Mouse (Mus musculus) neural tube, embryonic 13.5 days (tissue): ENCODE measurements around the gene Camk2d. TPM values are rescaled to one million over a fixed set of nuclear protein-coding genes. Genes with fewer than 3 reads are reported as not detected.
A peak's percentile ranks its signal among the peaks of the same experiment; 100 is the strongest.

Experiments
- ATAC-seq: fragments of 200-750 bp; cut with Nextera tagmentation; 2 replicates; pipeline ENCODE4 v1.8.0; 2017; ENCODE audit warnings: low read depth, mild to moderate bottlenecking, moderate TSS enrichment, moderate library complexity
- H3K27ac ChIP-seq: fragments of 300-500 bp; sonication (generic); replicated peaks from 2 replicates; pipeline ENCODE4 v1.5.1; 2015; ENCODE audit warnings: moderate library complexity, mild to moderate bottlenecking, inconsistent platforms
- H3K27me3 ChIP-seq: fragments of 300-500 bp; sonication (generic); 2 replicates; pipeline ENCODE4 v1.6.1; 2015; ENCODE audit warnings: mild to moderate bottlenecking, inconsistent platforms
- H3K36me3 ChIP-seq: fragments of 300-500 bp; sonication (generic); 2 replicates; pipeline ENCODE4 v1.6.1; 2015; ENCODE audit warnings: mild to moderate bottlenecking, inconsistent platforms
- H3K4me1 ChIP-seq: fragments of 300-500 bp; sonication (generic); replicated peaks from 2 replicates; pipeline ENCODE4 v1.6.1; 2015; ENCODE audit warnings: inconsistent platforms
- H3K4me2 ChIP-seq: fragments of 300-500 bp; sonication (generic); 2 replicates; pipeline ENCODE4 v1.6.1; 2015; ENCODE audit warnings: inconsistent platforms, mild to moderate bottlenecking, moderate library complexity
- H3K4me3 ChIP-seq: fragments of 300-500 bp; sonication (generic); 2 replicates; pipeline ENCODE4 v1.5.1; 2015; ENCODE audit warnings: mild to moderate bottlenecking, inconsistent platforms
- H3K9ac ChIP-seq: fragments of 300-500 bp; sonication (generic); 2 replicates; pipeline ENCODE4 v1.6.1; 2015; ENCODE audit warnings: moderate library complexity, mild to moderate bottlenecking, inconsistent platforms
- H3K9me3 ChIP-seq: fragments of 300-500 bp; sonication (generic); 2 replicates; pipeline ENCODE4 v1.6.1; 2016; ENCODE audit warnings: inconsistent platforms
- WGBS: fragments of 180-500 bp; shearing (Covaris S2); methylation state at CpG from one replicate; pipeline ENCODE4 v1.1.7; 2015; 5-methylcytosine and 5-hydroxymethylcytosine counted together
- polyA plus RNA-seq: library from polyadenylated mRNA; unstranded; fragments of >200 nt; fragmentation: Nextera tagmentation; extraction: Ambion mirVana; gene quantifications from 2 replicates; pipeline ENCODE4 v1.2.1, GENCODE M21; 2015

Gene Camk2d
- polyA plus RNA-seq, 1 experiment from 2014 or later, result 60.4 TPM

DNA sequence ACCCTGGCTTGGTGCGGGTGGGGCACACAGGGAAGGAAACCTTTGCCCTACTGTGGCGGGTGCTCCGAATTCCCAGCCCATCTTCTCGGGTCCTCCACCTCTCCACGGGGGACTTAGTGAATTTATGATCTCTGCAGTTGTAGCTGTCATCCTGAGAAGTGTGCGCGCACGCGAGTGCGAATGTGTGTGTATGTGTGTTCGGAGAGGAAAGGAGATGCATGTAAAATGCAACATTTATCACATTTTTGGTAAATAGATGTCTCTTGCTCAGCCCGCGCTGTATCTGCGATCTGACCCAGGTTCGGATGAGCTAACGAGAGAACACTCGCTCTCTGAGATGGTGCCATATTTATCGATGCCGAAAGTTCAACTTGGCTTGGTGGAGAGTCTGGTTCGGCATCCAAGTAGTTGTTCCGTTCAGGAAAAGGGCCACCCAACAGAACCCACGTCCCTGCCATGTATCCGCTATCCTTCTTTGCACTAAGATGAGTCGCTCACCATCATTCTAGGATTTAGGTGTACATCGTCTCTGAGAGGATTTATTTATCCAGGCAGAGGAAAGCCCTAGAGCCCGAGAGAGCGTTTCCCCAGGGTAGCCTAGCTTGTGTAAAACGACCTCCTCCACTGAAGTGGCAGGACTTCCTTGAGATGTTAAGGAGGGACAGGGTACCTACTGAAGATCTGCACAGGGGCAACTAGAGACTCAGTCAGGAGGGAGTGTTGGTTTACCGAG, 1.7 kb downstream of the Camk2d start:
- under 1% methylated on average over 29 of the region's 29 CpGs for WGBS
- H3K4me1 ChIP-seq, result peaks cover 27% of the 10 kb centered on the region
- no peaks in the 10 kb centered on the region for H3K9me3 ChIP-seq
- peak overlapping the region; percentile 68 for H3K4me2 ChIP-seq
- no peak; the same call in 1 of the 2 replicates for ATAC-seq
- H3K27ac ChIP-seq, result peak overlapping the region; percentile 98
- H3K9ac ChIP-seq, result peak overlapping the region; percentile 93
- 0 out of 2 replicates have a peak, but pooled peaks cover 2% of the 10 kb centered on the region for H3K36me3 ChIP-seq
- H3K27me3 ChIP-seq, result no peaks in the 10 kb centered on the region; the same call in 1 of the 2 replicates
- H3K4me3 ChIP-seq, result peak overlapping the region; percentile 88

DNA sequence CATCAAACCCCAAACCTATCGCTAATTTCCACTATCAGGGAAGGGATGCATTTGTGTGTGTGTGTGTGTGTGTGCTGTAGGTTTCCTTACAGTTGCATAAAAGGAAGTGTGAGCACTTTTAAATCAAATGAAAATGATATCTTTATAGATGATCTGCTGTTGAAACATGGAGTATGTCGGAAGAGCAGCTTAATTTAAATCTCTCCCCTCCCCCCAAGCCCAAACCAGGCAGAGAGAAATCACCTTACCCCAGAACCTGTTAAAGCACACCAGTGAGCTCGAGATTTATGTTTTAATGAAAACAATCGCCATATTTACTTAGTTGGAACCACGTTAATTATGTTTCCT, 2.2 kb downstream of the Camk2d start:
- no peaks in the 10 kb centered on the region; the same call in 1 of the 2 replicates for H3K27me3 ChIP-seq
- peak overlapping the region; percentile 68 for H3K4me2 ChIP-seq
- H3K4me1 ChIP-seq, result peaks cover 27% of the 10 kb centered on the region
- no peak for ATAC-seq
- H3K36me3 ChIP-seq, result 0 out of 2 replicates have a peak, but pooled peaks cover 4% of the 10 kb centered on the region
- WGBS, result 2% methylated on average over 5 of the region's 5 CpGs
- H3K9ac ChIP-seq, result peak overlapping the region; percentile 93
- H3K9me3 ChIP-seq, result no peaks in the 10 kb centered on the region
- H3K27ac ChIP-seq, result peak overlapping the region; percentile 98
- peak overlapping the region; percentile 88 for H3K4me3 ChIP-seq

DNA sequence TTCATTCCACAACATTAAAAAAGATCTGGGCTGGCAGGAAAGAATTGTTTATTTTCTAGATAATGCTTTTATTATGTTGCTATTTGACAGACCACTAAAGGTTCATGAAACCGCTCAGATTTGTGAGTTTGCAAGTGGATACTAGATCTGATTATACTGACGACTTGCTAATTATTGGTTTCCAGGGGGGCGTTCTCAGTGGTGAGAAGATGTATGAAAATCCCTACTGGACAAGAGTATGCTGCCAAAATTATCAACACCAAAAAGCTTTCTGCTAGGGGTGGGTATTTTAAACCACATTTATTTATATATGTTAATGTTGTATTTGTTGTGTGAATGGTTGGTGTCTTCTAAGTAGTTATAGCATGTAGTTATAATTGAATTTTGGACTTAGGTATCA, 2.8 kb downstream of the Camk2d start:
- Histone ChIP-seq H3K4me3 (peak overlapping the region; percentile 88), H3K36me3 (0 out of 2 replicates have a peak, but pooled peaks cover 5% of the 10 kb centered on the region), H3K9ac (peak overlapping the region; percentile 93), H3K4me2 (peak overlapping the region; percentile 68), H3K27me3 (no peaks in the 10 kb centered on the region; the same call in 1 of the 2 replicates), H3K4me1 (peaks cover 27% of the 10 kb centered on the region), H3K9me3 (no peaks in the 10 kb centered on the region), H3K27ac (0 out of 2 replicates have a peak overlapping the region, but pooled peaks have one; percentile 98)
- 60% methylated on average over 3 of the region's 3 CpGs for WGBS
- no peak for ATAC-seq

DNA sequence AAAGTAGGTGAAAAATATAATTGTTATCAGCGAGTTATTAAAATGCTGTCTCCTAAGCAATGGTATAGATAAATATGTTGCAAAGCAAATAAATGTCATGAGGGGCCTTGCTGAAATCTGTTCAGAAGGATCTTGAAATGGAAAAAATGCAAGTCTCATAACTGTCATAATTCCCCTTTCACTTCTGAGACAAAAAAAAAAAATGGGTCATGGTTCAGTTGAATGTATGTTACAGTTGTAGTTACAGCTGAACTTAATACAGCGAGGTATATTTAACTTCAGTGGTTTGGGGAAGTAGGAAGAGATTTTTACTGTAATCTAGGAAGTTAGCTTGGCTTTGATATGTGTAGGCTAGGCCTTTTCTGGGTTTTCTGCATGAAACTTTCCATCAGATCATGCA, 3.2 kb downstream of the Camk2d start:
- H3K4me3 ChIP-seq, result peak overlapping the region; percentile 88
- peaks cover 27% of the 10 kb centered on the region for H3K4me1 ChIP-seq
- no peaks in the 10 kb centered on the region; the same call in 1 of the 2 replicates for H3K27me3 ChIP-seq
- no peak overlapping the region for H3K27ac ChIP-seq
- peak overlapping the region; percentile 68 for H3K4me2 ChIP-seq
- WGBS, result 85% methylated on average over 2 of the region's 2 CpGs
- ATAC-seq, result no peak
- H3K9ac ChIP-seq, result no peak overlapping the region
- H3K36me3 ChIP-seq, result 0 out of 2 replicates have a peak, but pooled peaks cover 5% of the 10 kb centered on the region
- H3K9me3 ChIP-seq, result no peaks in the 10 kb centered on the region

DNA sequence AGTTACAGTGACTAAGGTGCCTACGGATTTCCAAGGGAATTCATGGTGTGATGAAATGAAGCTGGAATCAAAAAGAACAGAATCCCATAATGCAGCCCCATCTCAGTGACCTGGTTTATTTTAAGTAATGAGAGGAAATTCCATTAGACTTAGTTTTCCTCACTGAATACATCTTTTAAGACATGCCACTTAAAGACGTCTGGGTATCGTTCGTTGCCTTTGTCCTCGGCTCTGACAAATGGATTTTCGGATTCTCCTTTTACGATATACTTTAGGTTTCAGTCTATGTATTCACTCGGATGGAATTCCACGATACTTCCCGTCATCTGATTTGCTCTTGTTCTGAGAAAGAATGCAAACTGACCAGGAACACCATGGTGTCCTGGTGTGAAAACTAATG, 3.8 kb downstream of the Camk2d start:
- Histone ChIP-seq H3K36me3 (0 out of 2 replicates have a peak, but pooled peaks cover 5% of the 10 kb centered on the region), H3K4me1 (peaks cover 27% of the 10 kb centered on the region), H3K4me2 (peak overlapping the region; percentile 68), H3K9ac (no peak overlapping the region), H3K9me3 (no peaks in the 10 kb centered on the region), H3K27me3 (no peaks in the 10 kb centered on the region; the same call in 1 of the 2 replicates), H3K4me3 (no peak overlapping the region; the same call in 1 of the 2 replicates), H3K27ac (no peak overlapping the region)
- no peak for ATAC-seq
- 42% methylated on average over 10 of the region's 10 CpGs for WGBS

DNA sequence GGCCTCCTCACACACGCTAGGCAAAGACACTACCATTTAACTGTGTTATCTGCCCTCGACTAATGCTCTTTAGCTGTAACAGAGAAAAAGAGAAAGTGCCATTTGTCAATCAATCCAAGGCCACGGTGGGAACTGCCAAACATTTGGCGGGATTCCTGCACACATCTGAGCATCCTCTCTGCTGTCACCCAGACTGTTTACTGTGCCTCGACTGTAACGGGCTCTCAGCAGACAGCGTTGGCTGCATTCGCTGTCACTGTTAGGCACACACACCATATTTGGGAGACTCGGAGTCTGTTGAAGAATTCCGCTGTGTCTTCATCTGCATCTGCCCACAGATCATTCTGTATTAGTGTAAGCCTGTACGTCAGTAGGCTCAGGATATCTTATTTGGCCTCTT, 6.7 kb downstream of the Camk2d start:
- ATAC-seq, result no peak
- H3K36me3 ChIP-seq, result 0 out of 2 replicates have a peak, but pooled peaks cover 5% of the 10 kb centered on the region
- WGBS, result 81% methylated on average over 11 of the region's 11 CpGs
- no peak overlapping the region for H3K4me2 ChIP-seq
- H3K4me3 ChIP-seq, result no peak overlapping the region
- H3K27me3 ChIP-seq, result no peaks in the 10 kb centered on the region; the same call in 1 of the 2 replicates
- H3K9ac ChIP-seq, result no peak overlapping the region
- no peaks in the 10 kb centered on the region for H3K9me3 ChIP-seq
- no peak overlapping the region for H3K27ac ChIP-seq
- peaks cover 27% of the 10 kb centered on the region for H3K4me1 ChIP-seq

DNA sequence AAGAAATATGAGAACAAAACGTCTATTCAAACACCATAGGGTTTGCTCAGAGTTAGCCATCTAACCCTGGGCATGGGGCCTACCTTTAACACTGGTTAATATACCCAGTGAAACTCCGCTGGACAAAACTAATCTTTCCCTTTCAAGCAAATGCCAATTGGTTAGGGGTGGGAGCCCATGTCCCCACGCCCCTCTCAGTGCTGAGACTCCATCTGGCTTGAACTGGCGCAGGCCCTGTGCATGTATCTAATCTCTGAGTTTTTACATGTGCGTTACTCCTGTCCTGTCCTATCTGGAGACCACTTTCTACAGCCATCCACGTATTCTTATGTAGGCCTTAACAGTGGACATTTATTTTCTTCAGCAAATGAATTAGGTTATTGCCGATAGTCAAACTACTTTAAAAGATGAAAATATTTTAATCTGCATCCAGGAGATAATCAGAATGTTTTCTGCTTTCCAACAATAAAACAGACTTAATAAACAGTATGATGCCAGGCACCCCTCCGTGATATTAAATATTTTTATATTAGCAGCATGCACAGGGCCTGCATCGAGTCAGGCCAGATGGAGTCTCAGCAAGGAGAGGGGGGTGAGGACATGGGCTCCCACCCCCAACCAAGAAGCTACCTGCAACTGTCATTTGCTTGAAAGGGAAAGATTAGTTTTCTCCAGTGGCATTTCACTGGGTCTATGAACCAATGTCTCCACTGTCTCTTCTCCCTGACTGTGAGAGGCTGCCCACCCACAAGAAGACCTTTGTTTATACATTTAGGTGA, 8.7 kb downstream of the Camk2d start:
- Histone ChIP-seq H3K4me1 (peaks cover 19% of the 10 kb centered on the region), H3K27me3 (no peaks in the 10 kb centered on the region; the same call in 1 of the 2 replicates), H3K36me3 (0 out of 2 replicates have a peak, but pooled peaks cover 5% of the 10 kb centered on the region), H3K27ac (no peak overlapping the region), H3K9ac (no peak overlapping the region), H3K4me3 (no peak overlapping the region), H3K4me2 (no peak overlapping the region), H3K9me3 (no peaks in the 10 kb centered on the region)
- no peak for ATAC-seq
- WGBS, result 83% methylated on average over 9 of the region's 9 CpGs

DNA sequence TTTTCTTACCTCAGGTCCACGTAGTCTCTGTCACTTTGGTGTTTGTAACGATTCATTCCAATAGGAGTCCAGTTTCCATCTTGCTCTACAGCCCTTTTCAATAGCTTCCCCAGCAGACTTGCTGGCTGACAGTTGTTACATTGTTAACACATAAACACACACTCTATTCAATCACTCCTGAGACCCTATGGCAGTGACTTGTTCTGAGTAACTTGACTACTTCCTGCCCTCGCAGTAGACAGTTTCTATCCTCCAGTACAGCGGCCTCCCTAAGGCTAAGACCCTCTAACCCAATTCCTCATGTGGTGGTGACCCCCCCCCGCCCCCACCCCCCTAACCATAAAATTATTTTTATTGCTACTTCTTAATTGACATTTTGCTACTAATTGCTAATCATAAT, 13.2 kb downstream of the Camk2d start:
- no peak overlapping the region for H3K4me3 ChIP-seq
- H3K4me2 ChIP-seq, result no peak overlapping the region
- peaks cover 29% of the 10 kb centered on the region for H3K4me1 ChIP-seq
- H3K36me3 ChIP-seq, result no peaks in the 10 kb centered on the region
- H3K9ac ChIP-seq, result no peak overlapping the region
- WGBS, result 66% methylated on average over 5 of the region's 5 CpGs
- no peaks in the 10 kb centered on the region for H3K27me3 ChIP-seq
- no peaks in the 10 kb centered on the region for H3K9me3 ChIP-seq
- no peak; the same call in 1 of the 2 replicates for ATAC-seq
- no peak overlapping the region for H3K27ac ChIP-seq

DNA sequence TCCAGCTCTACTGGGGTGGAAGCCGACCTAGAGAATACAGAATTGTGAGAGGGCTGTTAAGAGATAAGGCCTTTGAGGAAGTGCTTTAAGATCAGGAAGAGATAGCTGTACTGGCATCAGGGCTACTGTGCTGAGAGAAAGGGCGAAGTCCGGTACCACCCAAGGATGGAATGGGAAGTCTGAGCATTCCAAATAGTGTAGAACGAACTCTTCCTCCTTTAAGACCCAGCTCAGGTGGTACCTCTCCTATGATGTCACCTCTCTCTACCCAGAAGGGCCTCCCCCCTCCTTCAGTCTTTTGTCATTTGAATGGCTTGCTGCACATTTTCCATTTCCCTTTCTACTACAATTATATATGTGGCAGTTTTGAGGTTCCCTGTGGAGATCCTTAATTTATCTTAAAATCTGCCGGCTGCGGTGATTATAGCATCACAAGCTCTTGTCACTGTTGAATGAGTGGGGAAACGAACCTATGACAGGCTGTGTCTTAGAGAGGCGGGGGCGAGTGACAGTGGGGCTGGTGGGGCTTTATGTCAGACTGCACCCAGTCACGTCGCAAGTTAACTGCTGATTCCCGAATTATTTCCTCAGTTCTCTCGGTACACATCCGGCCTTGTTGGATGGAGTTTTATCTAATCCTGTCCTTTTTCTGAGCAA, 13.8 kb downstream of the Camk2d start:
- no peak overlapping the region for H3K9ac ChIP-seq
- 53% methylated on average over 14 of the region's 14 CpGs for WGBS
- no peaks in the 10 kb centered on the region for H3K27me3 ChIP-seq
- H3K4me1 ChIP-seq, result peaks cover 29% of the 10 kb centered on the region
- H3K4me3 ChIP-seq, result no peak overlapping the region
- H3K36me3 ChIP-seq, result no peaks in the 10 kb centered on the region
- ATAC-seq, result peak; percentile 52; the same call in 1 of the 2 replicates
- no peak overlapping the region for H3K27ac ChIP-seq
- H3K4me2 ChIP-seq, result no peak overlapping the region
- no peaks in the 10 kb centered on the region for H3K9me3 ChIP-seq

DNA sequence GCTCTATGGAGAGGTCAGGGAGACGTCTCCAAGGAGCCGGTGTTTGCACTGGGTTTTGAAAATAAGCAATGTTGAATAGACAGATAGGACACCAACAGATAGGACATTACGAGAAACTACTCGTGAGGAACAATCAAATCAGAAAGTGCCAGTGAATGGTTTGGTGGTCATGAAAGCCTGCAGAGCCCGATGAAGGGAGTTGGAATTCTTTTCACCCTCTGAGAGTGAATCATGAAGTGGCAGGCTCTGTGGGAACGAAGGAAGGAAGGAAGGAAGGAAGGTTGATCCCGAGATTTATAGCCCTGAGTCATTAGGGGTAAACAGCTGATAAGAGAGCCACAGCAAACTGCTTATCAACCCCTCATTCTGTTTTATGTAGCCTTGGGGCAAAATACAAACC, 15.5 kb downstream of the Camk2d start:
- Histone ChIP-seq H3K9me3 (no peaks in the 10 kb centered on the region), H3K4me3 (no peak overlapping the region), H3K36me3 (0 out of 2 replicates have a peak, but pooled peaks cover 2% of the 10 kb centered on the region), H3K27me3 (no peaks in the 10 kb centered on the region), H3K4me2 (0 out of 2 replicates have a peak overlapping the region, but pooled peaks have one; percentile 3), H3K4me1 (peaks cover 29% of the 10 kb centered on the region), H3K27ac (no peak overlapping the region), H3K9ac (no peak overlapping the region)
- 15% methylated on average over 7 of the region's 7 CpGs for WGBS
- ATAC-seq, result no peak

DNA sequence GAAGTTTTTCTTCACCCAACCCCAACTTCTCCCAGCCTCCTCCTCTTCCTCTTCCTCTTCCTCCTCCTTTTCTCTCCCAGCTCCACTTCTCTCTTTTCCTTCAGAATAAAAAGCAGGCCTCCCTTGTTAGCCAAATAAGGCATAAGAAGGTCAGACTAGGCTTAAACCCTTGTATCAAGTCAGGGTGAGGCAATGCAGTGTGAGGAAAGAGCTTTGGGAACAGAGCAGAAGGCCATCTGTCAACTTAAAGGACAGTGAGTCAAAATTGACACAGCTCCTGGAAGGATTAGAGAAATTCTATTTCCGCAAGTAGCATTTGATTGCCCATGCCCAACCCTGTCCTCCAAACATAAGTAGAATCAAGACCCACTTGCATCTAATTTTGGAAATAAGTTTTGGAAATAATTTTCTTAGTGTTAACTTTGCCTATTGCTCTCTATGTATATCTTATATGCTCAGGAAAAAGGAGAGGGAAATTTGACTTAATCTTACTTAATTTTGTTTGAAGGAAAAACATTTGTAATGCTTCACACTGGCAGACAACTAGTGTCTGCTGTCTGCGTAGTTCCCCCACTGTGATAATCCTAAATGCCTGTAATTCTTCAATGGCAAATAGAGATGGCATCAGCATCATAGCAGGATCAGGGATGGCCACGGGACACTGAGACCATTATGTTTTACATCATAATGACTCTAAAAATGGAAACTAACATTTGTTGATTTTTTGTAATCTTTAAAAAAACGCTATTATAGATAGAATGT, 16.8 kb downstream of the Camk2d start:
- Histone ChIP-seq H3K9me3 (no peaks in the 10 kb centered on the region), H3K9ac (no peak overlapping the region), H3K4me1 (peaks cover 29% of the 10 kb centered on the region), H3K27ac (no peak overlapping the region), H3K27me3 (no peaks in the 10 kb centered on the region), H3K36me3 (peaks cover 8% of the 10 kb centered on the region; the same call in 1 of the 2 replicates), H3K4me3 (no peak overlapping the region), H3K4me2 (no peak overlapping the region)
- 63% methylated on average over 4 of the region's 4 CpGs for WGBS
- ATAC-seq, result no peak
